Mouse (Mus musculus): ENCODE data around the gene Kmt2a. TPM values are rescaled to one million over a fixed set of nuclear protein-coding genes. Genes with fewer than 3 reads are reported as not detected.

The Kmt2a gene
- polyA plus RNA-seq, 1 experiment from 2014 or later: 14.4 TPM

- ATAC-seq: no peak
- H3K9me3 ChIP-seq (ENCODE audit: control insufficient read depth, low read length): no peaks in the 10 kb centered on the region
- WGBS: 66% methylated on average over 5 of the region's 5 CpGs
- H3K4me2 ChIP-seq (ENCODE audit: low read length): no peak overlapping the region
- no peak overlapping the region for H3K4me3 ChIP-seq (ENCODE audit: low read length)
- no peak overlapping the region for H3K9ac ChIP-seq (ENCODE audit: low read depth, low read length)
- no peak overlapping the region for H3K27ac ChIP-seq (ENCODE audit: low read depth, low read length)
- H3K36me3 ChIP-seq (ENCODE audit: control insufficient read depth, insufficient read depth, low read length): no peaks in the 10 kb centered on the region
- no peaks in the 10 kb centered on the region for H3K4me1 ChIP-seq (ENCODE audit: control insufficient read depth, insufficient read depth, low read depth, low read length)
- no peaks in the 10 kb centered on the region for H3K27me3 ChIP-seq (replicated peaks; ENCODE audit: control insufficient read depth, insufficient read depth, low read length)
Observed at GRCm38 (mm10) chr9:44904964-44905363, 23.9 kb upstream of the Kmt2a start.

GRCm38 (mm10) chr9:44903856-44904255 lies 22.8 kb upstream of the Kmt2a start:
- Histone ChIP-seq H3K36me3 (ENCODE audit: control insufficient read depth, insufficient read depth, low read length) (no peaks in the 10 kb centered on the region), H3K4me2 (ENCODE audit: low read length) (no peak overlapping the region), H3K4me3 (ENCODE audit: low read length) (no peak overlapping the region), H3K27me3 (replicated peaks; ENCODE audit: control insufficient read depth, insufficient read depth, low read length) (no peaks in the 10 kb centered on the region), H3K4me1 (ENCODE audit: control insufficient read depth, insufficient read depth, low read depth, low read length) (no peaks in the 10 kb centered on the region), H3K9me3 (ENCODE audit: control insufficient read depth, low read length) (no peaks in the 10 kb centered on the region), H3K9ac (ENCODE audit: low read depth, low read length) (no peak overlapping the region), H3K27ac (ENCODE audit: low read depth, low read length) (no peak overlapping the region)
- WGBS: 90% methylated on average over 4 of the region's 4 CpGs
- no peak for ATAC-seq

GRCm38 (mm10) chr9:44900402-44900801 lies 19.3 kb upstream of the Kmt2a start:
- Histone ChIP-seq H3K4me3 (ENCODE audit: low read length) (no peak overlapping the region), H3K4me1 (ENCODE audit: control insufficient read depth, insufficient read depth, low read depth, low read length) (no peaks in the 10 kb centered on the region), H3K36me3 (ENCODE audit: control insufficient read depth, insufficient read depth, low read length) (no peaks in the 10 kb centered on the region), H3K27me3 (replicated peaks; ENCODE audit: control insufficient read depth, insufficient read depth, low read length) (no peaks in the 10 kb centered on the region), H3K9me3 (ENCODE audit: control insufficient read depth, low read length) (no peaks in the 10 kb centered on the region), H3K4me2 (ENCODE audit: low read length) (no peak overlapping the region), H3K27ac (ENCODE audit: low read depth, low read length) (no peak overlapping the region), H3K9ac (ENCODE audit: low read depth, low read length) (no peak overlapping the region)
- ATAC-seq: no peak
- WGBS: 73% methylated on average over 4 of the region's 4 CpGs

GRCm38 (mm10) chr9:44899716-44900115 lies 18.6 kb upstream of the Kmt2a start:
- no peak overlapping the region for H3K9ac ChIP-seq (ENCODE audit: low read depth, low read length)
- 83% methylated on average over 3 of the region's 3 CpGs for WGBS
- H3K27ac ChIP-seq (ENCODE audit: low read depth, low read length): no peak overlapping the region
- H3K9me3 ChIP-seq (ENCODE audit: control insufficient read depth, low read length): no peaks in the 10 kb centered on the region
- no peak for ATAC-seq
- H3K36me3 ChIP-seq (ENCODE audit: control insufficient read depth, insufficient read depth, low read length): no peaks in the 10 kb centered on the region
- no peak overlapping the region for H3K4me3 ChIP-seq (ENCODE audit: low read length)
- H3K4me2 ChIP-seq (ENCODE audit: low read length): no peak overlapping the region
- H3K27me3 ChIP-seq (replicated peaks; ENCODE audit: control insufficient read depth, insufficient read depth, low read length): no peaks in the 10 kb centered on the region
- H3K4me1 ChIP-seq (ENCODE audit: control insufficient read depth, insufficient read depth, low read depth, low read length): no peaks in the 10 kb centered on the region

- H3K27me3 ChIP-seq (replicated peaks; ENCODE audit: control insufficient read depth, insufficient read depth, low read length): 0 out of 2 replicates have a peak, but pooled peaks cover 2% of the 10 kb centered on the region
- H3K9ac ChIP-seq (ENCODE audit: low read depth, low read length): no peak overlapping the region
- ATAC-seq: no peak
- no peak overlapping the region for H3K4me2 ChIP-seq (ENCODE audit: low read length)
- H3K9me3 ChIP-seq (ENCODE audit: control insufficient read depth, low read length): no peaks in the 10 kb centered on the region
- no peaks in the 10 kb centered on the region for H3K36me3 ChIP-seq (ENCODE audit: control insufficient read depth, insufficient read depth, low read length)
- no peak overlapping the region for H3K4me3 ChIP-seq (ENCODE audit: low read length)
- WGBS: 65% methylated on average over 4 of the region's 4 CpGs
- H3K27ac ChIP-seq (ENCODE audit: low read depth, low read length): no peak overlapping the region
- no peaks in the 10 kb centered on the region for H3K4me1 ChIP-seq (ENCODE audit: control insufficient read depth, insufficient read depth, low read depth, low read length)
Observed at GRCm38 (mm10) chr9:44897024-44897423, 15.9 kb upstream of the Kmt2a start.

- no peak overlapping the region for H3K4me3 ChIP-seq (ENCODE audit: low read length)
- ATAC-seq: no peak
- no peaks in the 10 kb centered on the region for H3K9me3 ChIP-seq (ENCODE audit: control insufficient read depth, low read length)
- H3K4me2 ChIP-seq (ENCODE audit: low read length): no peak overlapping the region
- no peak overlapping the region for H3K9ac ChIP-seq (ENCODE audit: low read depth, low read length)
- no peaks in the 10 kb centered on the region for H3K36me3 ChIP-seq (ENCODE audit: control insufficient read depth, insufficient read depth, low read length)
- H3K27ac ChIP-seq (ENCODE audit: low read depth, low read length): no peak overlapping the region
- 0 out of 2 replicates have a peak, but pooled peaks cover 2% of the 10 kb centered on the region for H3K27me3 ChIP-seq (replicated peaks; ENCODE audit: control insufficient read depth, insufficient read depth, low read length)
- 77% methylated on average over 3 of the region's 3 CpGs for WGBS
- no peaks in the 10 kb centered on the region for H3K4me1 ChIP-seq (ENCODE audit: control insufficient read depth, insufficient read depth, low read depth, low read length)
Observed at GRCm38 (mm10) chr9:44892664-44893063, 11.6 kb upstream of the Kmt2a start.

GRCm38 (mm10) chr9:44891210-44891609 lies 10.1 kb upstream of the Kmt2a start:
- Histone ChIP-seq H3K4me2 (ENCODE audit: low read length) (no peak overlapping the region), H3K9ac (ENCODE audit: low read depth, low read length) (no peak overlapping the region), H3K9me3 (ENCODE audit: control insufficient read depth, low read length) (no peaks in the 10 kb centered on the region), H3K4me3 (ENCODE audit: low read length) (no peak overlapping the region), H3K27me3 (replicated peaks; ENCODE audit: control insufficient read depth, insufficient read depth, low read length) (0 out of 2 replicates have a peak, but pooled peaks cover 2% of the 10 kb centered on the region), H3K27ac (ENCODE audit: low read depth, low read length) (no peak overlapping the region), H3K36me3 (ENCODE audit: control insufficient read depth, insufficient read depth, low read length) (no peaks in the 10 kb centered on the region), H3K4me1 (ENCODE audit: control insufficient read depth, insufficient read depth, low read depth, low read length) (no peaks in the 10 kb centered on the region)
- no peak for ATAC-seq
- WGBS: 88% methylated on average over 6 of the region's 6 CpGs

GRCm38 (mm10) chr9:44890122-44890521 lies 9.0 kb upstream of the Kmt2a start:
- H3K4me1 ChIP-seq (ENCODE audit: control insufficient read depth, insufficient read depth, low read depth, low read length): no peaks in the 10 kb centered on the region
- H3K4me2 ChIP-seq (ENCODE audit: low read length): no peak overlapping the region
- no peaks in the 10 kb centered on the region for H3K9me3 ChIP-seq (ENCODE audit: control insufficient read depth, low read length)
- no peak overlapping the region for H3K4me3 ChIP-seq (ENCODE audit: low read length)
- WGBS: 55% methylated on average over 2 of the region's 2 CpGs
- H3K27me3 ChIP-seq (replicated peaks; ENCODE audit: control insufficient read depth, insufficient read depth, low read length): 0 out of 2 replicates have a peak, but pooled peaks cover 2% of the 10 kb centered on the region
- no peak overlapping the region for H3K9ac ChIP-seq (ENCODE audit: low read depth, low read length)
- no peak for ATAC-seq
- no peak overlapping the region for H3K27ac ChIP-seq (ENCODE audit: low read depth, low read length)
- H3K36me3 ChIP-seq (ENCODE audit: control insufficient read depth, insufficient read depth, low read length): no peaks in the 10 kb centered on the region

GRCm38 (mm10) chr9:44888114-44888624 lies 7.1 kb upstream of the Kmt2a start:
- no peak overlapping the region for H3K4me3 ChIP-seq (ENCODE audit: low read length)
- H3K27me3 ChIP-seq (replicated peaks; ENCODE audit: control insufficient read depth, insufficient read depth, low read length): no peaks in the 10 kb centered on the region
- no peak for ATAC-seq
- no peak overlapping the region for H3K9ac ChIP-seq (ENCODE audit: low read depth, low read length)
- H3K27ac ChIP-seq (ENCODE audit: low read depth, low read length): no peak overlapping the region
- no peaks in the 10 kb centered on the region for H3K9me3 ChIP-seq (ENCODE audit: control insufficient read depth, low read length)
- H3K4me1 ChIP-seq (ENCODE audit: control insufficient read depth, insufficient read depth, low read depth, low read length): no peaks in the 10 kb centered on the region
- no peak overlapping the region for H3K4me2 ChIP-seq (ENCODE audit: low read length)
- 84% methylated on average over 7 of the region's 7 CpGs for WGBS
- no peaks in the 10 kb centered on the region for H3K36me3 ChIP-seq (ENCODE audit: control insufficient read depth, insufficient read depth, low read length)
